Mouse (Mus musculus) 3134 (cell line): Measurements from ENCODE around the gene Mmp13.
"Not testable (repeated sequence)": the region's sequence is repeated elsewhere in the genome, so short reads cannot be mapped to it uniquely, and the experiment has no call there.

ENCODE experiments used
- DNase-seq: peaks from one replicate; pipeline ENCODE4 v3.0.0-alpha.2; 2011; ENCODE audit warnings: low spot score; ENCODE audit not compliant: insufficient read length; ENCODE audit errors: extremely low read depth

The Mmp13 gene

GRCm38 (mm10) chr9:7272214-7272613, at the start of gene Mmp13:
Gene Mmp13, plus strand, starts transcription at chr9:7272514.
- DNase-seq, result no peak

GRCm38 (mm10) chr9:7238619-7239018, 33.7 kb upstream of the Mmp13 start:
- DNase-seq, result no peak

- no peak for DNase-seq
These were observed 32.3 kb upstream of the Mmp13 start for GRCm38 (mm10) chr9:7239967-7240366.

- no peak for DNase-seq
These were observed 19.3 kb upstream of the Mmp13 start for GRCm38 (mm10) chr9:7252797-7253654.

GRCm38 (mm10) chr9:7261667-7262066, 10.6 kb upstream of the Mmp13 start:
- no peak for DNase-seq

- no peak for DNase-seq
These were observed 2.2 kb upstream of the Mmp13 start for GRCm38 (mm10) chr9:7270071-7270470.

- DNase-seq, result no peak
These were observed 10.4 kb downstream of the Mmp13 start for GRCm38 (mm10) chr9:7282565-7283302.

- DNase-seq, result not testable (repeated sequence)
These were observed 11.0 kb downstream of the Mmp13 start for GRCm38 (mm10) chr9:7283303-7283684.

GRCm38 (mm10) chr9:7289501-7289900, 17.2 kb downstream of the Mmp13 start:
- DNase-seq, result no peak

- no peak for DNase-seq
These were observed 17.6 kb downstream of the Mmp13 start for GRCm38 (mm10) chr9:7289901-7290300.

- no peak for DNase-seq
These were observed 19.8 kb downstream of the Mmp13 start for GRCm38 (mm10) chr9:7292132-7292531.

GRCm38 (mm10) chr9:7331847-7332246, 59.5 kb downstream of the Mmp13 start:
- no peak for DNase-seq
